Mouse (Mus musculus) layer of hippocampus, adult 2 months (tissue): Measurements from ENCODE around the gene Slc37a1. TPM values are rescaled to one million over a fixed set of nuclear protein-coding genes. Genes with fewer than 3 reads are reported as not detected.

Source experiments
- DNase-seq, 2 experiments: peaks; one replicate each; pipeline ENCODE4 v3.0.0; 2022; ENCODE audit warnings: low spot score in 2 of 2
- H3K27ac ChIP-seq: fragments of 200-600 bp; 2 replicates; pipeline ENCODE4 v1.8.1; 2022
- H3K4me3 ChIP-seq: fragments of 200-600 bp; 2 replicates; pipeline ENCODE4 v1.8.1; 2022; ENCODE audit warnings: mild to moderate bottlenecking
- CTCF ChIP-seq: fragments of 200-600 bp; conservative IDR thresholded peaks from 2 replicates; pipeline ENCODE4 v1.8.1; 2022; ENCODE audit warnings: antibody characterized with exemption, mild to moderate bottlenecking, moderate library complexity
- total RNA-seq, 2 experiments: library from RNA; stranded (reverse); gene quantifications; 2 replicates each; pipeline ENCODE4 v1.2.3; 2021

Slc37a1 gene
- total RNA-seq, 2 experiments from 2014 or later = 8.4 to 11.5 TPM

- Histone ChIP-seq H3K4me3 (no peak overlapping the region), H3K27ac (no peak overlapping the region)
- DNase-seq = no peak
- TF ChIP-seq CTCF = no peak
Observed at GRCm38 (mm10) chr17:31288999-31289726, 2.6 kb downstream of the Slc37a1 start.

GRCm38 (mm10) chr17:31290311-31290710, 3.7 kb downstream of the Slc37a1 start:
- Histone ChIP-seq H3K4me3 (no peak overlapping the region), H3K27ac (no peak overlapping the region)
- DNase-seq = no peak
- no peak for TF ChIP-seq CTCF

GRCm38 (mm10) chr17:31290859-31291258, 4.3 kb downstream of the Slc37a1 start:
- Histone ChIP-seq H3K27ac (no peak overlapping the region), H3K4me3 (no peak overlapping the region)
- TF ChIP-seq CTCF = no peak
- DNase-seq = no peak

- peak; percentile 81 for TF ChIP-seq CTCF
- H3K4me3 ChIP-seq = no peak overlapping the region
- DNase-seq = no peak
- no peak overlapping the region for H3K27ac ChIP-seq
Observed at GRCm38 (mm10) chr17:31294363-31295214, 8.0 kb downstream of the Slc37a1 start.

GRCm38 (mm10) chr17:31295215-31295891, 8.8 kb downstream of the Slc37a1 start:
- peak in 1 of 2 experiments; percentile 62 for DNase-seq
- peak; percentile 79 for TF ChIP-seq CTCF
- Histone ChIP-seq H3K27ac (peak overlapping the region; percentile 74), H3K4me3 (peak overlapping the region; percentile 64)

- TF ChIP-seq CTCF = peak; percentile 48
Observed at GRCm38 (mm10) chr17:31295892-31296781, 9.5 kb downstream of the Slc37a1 start.

GRCm38 (mm10) chr17:31297521-31297939, 10.9 kb downstream of the Slc37a1 start:
- DNase-seq = no peak
- peak; percentile 56 for TF ChIP-seq CTCF
- no peak overlapping the region for H3K27ac ChIP-seq
- H3K4me3 ChIP-seq = peak overlapping the region; percentile 64; the same call in 1 of the 2 replicates

More at GRCm38 (mm10) chr17:31295892-31296781, 9.5 kb downstream of the Slc37a1 start:
- DNase-seq = peak; percentile 60 to 69
- Histone ChIP-seq H3K27ac (peak overlapping the region; percentile 74), H3K4me3 (peak overlapping the region; percentile 64)

GRCm38 (mm10) chr17:31298419-31299209, 12.0 kb downstream of the Slc37a1 start:
- no peak for TF ChIP-seq CTCF
- no peak for DNase-seq
- Histone ChIP-seq H3K27ac (no peak overlapping the region), H3K4me3 (no peak overlapping the region)

GRCm38 (mm10) chr17:31299981-31300380, 13.4 kb downstream of the Slc37a1 start:
- no peak overlapping the region for H3K4me3 ChIP-seq
- DNase-seq = no peak
- TF ChIP-seq CTCF = no peak
- no peak overlapping the region for H3K27ac ChIP-seq

- TF ChIP-seq CTCF = no peak
- no peak overlapping the region for H3K27ac ChIP-seq
- no peak for DNase-seq
Observed at GRCm38 (mm10) chr17:31300736-31301135, 14.1 kb downstream of the Slc37a1 start.

GRCm38 (mm10) chr17:31303401-31303800, 16.8 kb downstream of the Slc37a1 start:
- TF ChIP-seq CTCF = no peak
- Histone ChIP-seq H3K4me3 (no peak overlapping the region), H3K27ac (no peak overlapping the region)
- DNase-seq = no peak

More at GRCm38 (mm10) chr17:31300736-31301135, 14.1 kb downstream of the Slc37a1 start:
- no peak overlapping the region for H3K4me3 ChIP-seq
